Mouse (Mus musculus) mouse embryonic stem cell (cell line): Measurements from ENCODE around the gene Snapc3.
"Not testable (repeated sequence)": the region's sequence is repeated elsewhere in the genome, so short reads cannot be mapped to it uniquely, and the experiment has no call there.

ENCODE experiments used
- in situ Hi-C, 2 experiments: fragments of 300-500 bp; cut with MboI; formaldehyde crosslinking; loops; 1 replicate in 1 of 2; 3 replicates in 1 of 2; pipeline ENCODE4 v1.14.3; 2019 to 2020; ENCODE audit warnings: low sequenced_read_pairs in 2 of 2, low pct_unique_long_range_greater_than_20kb in 1 of 2, mixed read lengths in 1 of 2; ENCODE audit not compliant: unreplicated experiment in 1 of 2

The Snapc3 gene

GRCm38 (mm10) chr4:83485250-83485649 is 67.7 kb downstream of the Snapc3 start:
- in situ Hi-C loops: no loop called here

DNA sequence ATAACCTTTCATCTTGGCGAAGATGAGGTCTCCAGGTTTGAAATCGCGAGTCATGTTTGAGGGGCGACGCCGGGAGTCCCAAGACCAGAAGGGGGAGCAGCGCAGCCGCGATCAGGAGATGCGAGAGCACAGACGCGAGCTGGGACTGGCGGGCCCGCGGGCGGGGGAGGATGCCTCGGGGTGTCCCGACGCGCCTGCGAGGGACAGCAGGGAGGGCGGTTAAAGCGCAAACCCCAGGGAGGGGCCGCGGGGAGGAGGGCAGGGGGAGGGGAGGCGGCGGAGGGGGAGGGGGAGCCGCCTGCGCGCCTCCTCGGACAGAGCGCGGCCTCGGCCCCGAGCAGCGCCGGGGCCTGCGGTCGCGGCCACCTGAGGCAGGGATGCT is 68.2 kb downstream of the Snapc3 start:
- in situ Hi-C loops: no loop called here

DNA sequence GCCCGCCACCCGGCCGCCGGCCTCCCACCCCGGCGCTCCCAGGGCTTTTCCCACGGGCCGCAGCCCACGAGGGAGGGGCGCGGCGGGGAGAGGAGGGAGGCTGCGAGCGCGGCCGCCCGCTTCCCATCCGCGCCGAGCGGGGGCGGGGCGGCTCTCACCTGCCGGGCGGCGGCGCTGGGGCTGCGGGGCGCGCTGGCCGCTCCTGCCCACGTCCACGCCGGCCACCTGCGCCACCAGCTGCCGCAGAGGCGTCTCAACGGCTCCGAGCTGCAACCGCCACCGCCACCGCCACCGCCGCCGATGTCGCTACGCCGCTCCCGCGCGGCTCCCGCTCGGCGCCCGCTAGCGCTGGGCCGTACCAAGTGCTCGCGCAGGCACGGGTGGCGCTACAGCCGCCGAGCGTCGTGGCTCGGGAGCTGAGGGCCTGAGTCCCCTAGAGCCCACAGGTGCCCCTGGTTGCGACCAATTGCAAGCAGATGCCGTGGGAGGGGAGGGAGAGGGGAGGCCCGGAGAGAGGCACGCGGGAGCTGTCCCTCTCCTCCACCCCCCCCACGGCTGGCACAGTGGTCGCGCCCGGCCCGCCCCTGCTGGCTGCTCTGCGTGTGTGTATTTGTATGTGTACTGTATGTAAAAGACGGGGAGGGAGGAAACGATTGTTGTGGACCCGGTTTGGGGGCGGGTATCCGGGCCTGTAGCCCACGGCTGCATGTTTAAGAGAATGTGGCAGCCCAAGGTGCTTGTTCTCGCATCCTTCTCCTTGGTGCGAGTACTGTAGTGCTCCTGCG is 68.8 kb downstream of the Snapc3 start, which contains the start of gene Psip1:
Psip1 (minus strand) TSS at position 343 of the 785 bp plus-strand sequence.
- in situ Hi-C loops: no loop called here

GRCm38 (mm10) chr4:83489121-83489520 is 71.6 kb downstream of the Snapc3 start:
- in situ Hi-C loops: no loop called here

- in situ Hi-C loops: no loop called here
Observed at GRCm38 (mm10) chr4:83493112-83493511, 75.6 kb downstream of the Snapc3 start.

GRCm38 (mm10) chr4:83497013-83497412 is 79.5 kb downstream of the Snapc3 start:
- in situ Hi-C loops: not testable (repeated sequence)

GRCm38 (mm10) chr4:83500154-83501036 is 82.9 kb downstream of the Snapc3 start:
- in situ Hi-C loops: no loop called here

DNA sequence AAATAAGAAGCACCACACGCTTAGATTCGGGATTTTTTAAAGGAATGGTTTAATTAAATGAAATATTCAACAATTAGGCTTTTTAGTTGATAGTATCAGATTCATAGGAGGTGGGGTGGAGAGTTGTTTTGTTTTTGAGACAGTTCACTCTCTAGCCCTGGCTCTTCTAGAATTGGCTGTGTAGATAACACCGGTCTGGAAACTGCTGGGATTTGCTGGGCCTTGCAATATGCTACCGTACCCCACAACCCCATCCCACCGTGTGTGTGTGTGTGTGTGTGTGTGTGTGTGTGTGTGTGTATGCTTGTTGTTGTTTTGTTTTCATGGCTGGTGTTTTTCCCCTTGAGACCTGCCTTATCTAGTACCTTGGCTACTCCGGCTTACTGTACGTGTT is 83.5 kb downstream of the Snapc3 start:
- in situ Hi-C loops: no loop called here

GRCm38 (mm10) chr4:83509600-83509999 is 92.1 kb downstream of the Snapc3 start:
- in situ Hi-C loops: no loop called here

DNA sequence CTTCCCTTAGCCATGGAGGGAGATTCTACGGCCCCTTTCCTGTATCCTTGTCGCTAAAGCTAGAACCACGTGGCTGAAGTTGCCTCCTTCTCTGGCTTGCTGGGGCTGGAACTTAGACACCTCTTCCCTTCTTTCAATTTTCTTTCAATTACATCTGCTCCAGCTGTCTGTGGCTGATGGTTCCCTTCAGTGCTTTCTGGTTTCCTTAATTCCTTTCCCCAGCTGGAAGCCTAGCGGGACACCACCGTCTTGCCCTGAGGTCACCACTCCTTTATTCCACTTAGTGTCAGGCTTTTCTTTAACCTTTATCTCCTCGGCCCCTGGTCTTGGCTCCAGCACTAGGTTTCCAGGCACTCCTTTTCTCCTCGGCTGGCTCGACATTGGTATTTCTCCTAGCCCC is 93.6 kb downstream of the Snapc3 start:
- in situ Hi-C loops: no loop called here

- in situ Hi-C loops: no loop called here
Observed at GRCm38 (mm10) chr4:83512217-83512616, 94.7 kb downstream of the Snapc3 start.

GRCm38 (mm10) chr4:83512644-83513043 is 95.1 kb downstream of the Snapc3 start:
- in situ Hi-C loops: no loop called here

DNA sequence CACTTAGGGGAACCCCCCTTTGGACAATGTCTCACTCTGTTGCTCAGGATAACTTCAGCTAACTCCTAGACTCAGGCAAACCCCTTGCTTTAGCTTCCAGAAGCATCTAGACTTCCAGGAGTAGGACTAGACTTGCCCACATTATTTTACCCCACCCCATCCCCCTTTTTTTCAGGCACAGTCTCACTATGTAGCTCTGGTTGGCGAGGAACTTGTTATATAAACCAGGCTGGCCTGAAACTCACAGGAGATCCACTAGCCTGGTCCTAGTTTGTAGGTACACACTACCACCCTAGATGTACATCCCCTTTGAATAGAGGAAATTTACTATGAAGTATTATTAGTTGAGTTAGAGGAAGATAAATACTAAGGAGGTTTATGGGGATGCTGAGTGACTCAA is 96.7 kb downstream of the Snapc3 start:
- in situ Hi-C loops: no loop called here

GRCm38 (mm10) chr4:83514976-83515669 is 97.6 kb downstream of the Snapc3 start:
- in situ Hi-C loops: no loop called here

DNA sequence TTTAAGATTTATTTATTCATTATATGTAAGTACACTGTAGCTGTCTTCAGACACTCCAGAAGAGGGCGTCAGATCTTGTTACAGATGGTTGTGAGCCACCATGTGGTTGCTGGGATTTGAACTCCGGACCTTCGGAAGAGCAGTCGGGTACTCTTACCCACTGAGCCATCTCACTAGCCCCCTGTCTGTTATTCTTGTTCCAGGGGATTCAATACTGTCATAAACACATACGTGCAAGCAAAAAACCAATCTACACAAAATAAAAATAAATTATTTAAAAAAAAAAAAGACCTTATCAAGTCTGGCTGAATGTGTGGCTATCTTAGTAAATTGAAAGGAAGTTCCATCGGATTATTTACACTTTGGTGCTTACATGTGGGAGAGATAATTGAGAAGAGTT is 98.6 kb downstream of the Snapc3 start:
- in situ Hi-C loops: not testable (repeated sequence)
